Mouse (Mus musculus) c-Kit-positive CD71-positive TER-119-positive erythroid progenitor cells, embryonic 14.5 days (primary cell): Measurements from ENCODE around the gene Pter.

Experiments
- DNase-seq: peaks from one replicate; pipeline ENCODE4 v3.0.0-alpha.2; 2013; ENCODE audit warnings: low spot score

The Pter gene

GRCm38 (mm10) chr2:13009261-13009972, 85.6 kb downstream of the Pter start:
- DNase-seq = no peak

- DNase-seq = no peak
Observed at GRCm38 (mm10) chr2:13010030-13010459, 86.2 kb downstream of the Pter start.

- no peak for DNase-seq
Observed at GRCm38 (mm10) chr2:13010460-13011341, 86.9 kb downstream of the Pter start.

- no peak for DNase-seq
Observed at GRCm38 (mm10) chr2:13011472-13011871, 87.6 kb downstream of the Pter start, which contains the start of gene C1ql3. Gene C1ql3 (minus strand): TSS chr2:13011806.

GRCm38 (mm10) chr2:13011973-13012372, 88.1 kb downstream of the Pter start:
- no peak for DNase-seq

GRCm38 (mm10) chr2:13018382-13018781, 94.5 kb downstream of the Pter start:
- no peak for DNase-seq

- no peak for DNase-seq
Observed at GRCm38 (mm10) chr2:13018861-13019260, 95.0 kb downstream of the Pter start.

- no peak for DNase-seq
Observed at GRCm38 (mm10) chr2:13038772-13039171, 114.9 kb downstream of the Pter start.

GRCm38 (mm10) chr2:13039785-13040184, 115.9 kb downstream of the Pter start:
- DNase-seq = no peak

- DNase-seq = peak; percentile 16
Observed at GRCm38 (mm10) chr2:13044555-13044954, 120.7 kb downstream of the Pter start.

GRCm38 (mm10) chr2:13048649-13049048, 124.8 kb downstream of the Pter start:
- no peak for DNase-seq
